Mouse (Mus musculus) forebrain, embryonic 15.5 days (tissue): ENCODE results near the gene Dctn3. TPM values are rescaled to one million over a fixed set of nuclear protein-coding genes. Genes with fewer than 3 reads are reported as not detected.

Experiments
- polyA plus RNA-seq: library from polyadenylated mRNA; unstranded; fragments of >200 nt; fragmentation: Nextera tagmentation; extraction: Ambion mirVana; gene quantifications from 2 replicates; pipeline ENCODE4 v1.2.1, GENCODE M21; 2015

The Dctn3 gene
- polyA plus RNA-seq, 1 experiment from 2014 or later = 304 TPM

Other genes starting within 250 kb of the Dctn3 start
- gene AI464131, start 220.1 kb downstream of the Dctn3 start, polyA plus RNA-seq = 2.8 and 3.1 TPM in 2 replicates
- 9.4 and 15.7 TPM in 2 replicates for gene 1110017D15Rik, start 205.8 kb downstream of the Dctn3 start, polyA plus RNA-seq
- 14.3 and 14.7 TPM in 2 replicates for gene Fam219a, start 153.6 kb downstream of the Dctn3 start, polyA plus RNA-seq
- gene Dnaic1, start 153.4 kb downstream of the Dctn3 start, polyA plus RNA-seq = 2.0 TPM in 2 replicates
- gene Enho, start 82.8 kb downstream of the Dctn3 start, polyA plus RNA-seq = 58.3 and 66.4 TPM in 2 replicates
- gene Cntfr, start 26.1 kb downstream of the Dctn3 start, polyA plus RNA-seq = 15.8 and 16.6 TPM in 2 replicates
- 23.8 and 26.4 TPM in 2 replicates for gene Il11ra1, start 23.2 kb downstream of the Dctn3 start, polyA plus RNA-seq
- 58.0 and 70.0 TPM in 2 replicates for gene Rpp25l, start 9.6 kb downstream of the Dctn3 start, polyA plus RNA-seq
- 0.13 and 0.18 TPM in 2 replicates for gene Arid3c, start 8.0 kb upstream of the Dctn3 start, polyA plus RNA-seq
- gene Galt, start 32.1 kb upstream of the Dctn3 start, polyA plus RNA-seq = 22.7 and 23.5 TPM in 2 replicates
- gene Sigmar1, start 33.0 kb upstream of the Dctn3 start, polyA plus RNA-seq = 46.3 and 46.5 TPM in 2 replicates
- gene Ccl27a, start 51.1 kb upstream of the Dctn3 start, polyA plus RNA-seq = 213 and 219 TPM in 2 replicates
- not detected in 2 replicates for gene Gm21541, start 180.4 kb upstream of the Dctn3 start, polyA plus RNA-seq
- gene Gm20878, start 218.4 kb upstream of the Dctn3 start, polyA plus RNA-seq = 9.8 and 11.2 TPM in 2 replicates
- gene Fam205a4, start 242.9 kb upstream of the Dctn3 start, polyA plus RNA-seq = 0.40 and 0.60 TPM in 2 replicates